Mouse (Mus musculus) bone marrow macrophage, adult 2 months (primary cell): Measurements from ENCODE around the gene Arrb1.

Experiments used
- CTCF ChIP-seq: IDR thresholded peaks from 2 replicates; pipeline ENCODE4 v1.5.1; 2012; ENCODE audit warnings: low read depth, mild to moderate bottlenecking, low read length, moderate library complexity
- POLR2A ChIP-seq: IDR thresholded peaks from 2 replicates; pipeline ENCODE4 v1.6.1; 2012; ENCODE audit warnings: mild to moderate bottlenecking, low read depth, low read length, borderline replicate concordance

GRCm38 (mm10) chr7:99562478-99562877, 27.2 kb downstream of the Arrb1 start:
- TF ChIP-seq CTCF (no peak), POLR2A (no peak)
